Mouse (Mus musculus) embryonic facial prominence, embryonic 10.5 days (tissue): ENCODE results near the gene Stxbp5. TPM values are rescaled to one million over a fixed set of nuclear protein-coding genes. Genes with fewer than 3 reads are reported as not detected.

ENCODE experiments used
- DNase-seq: peaks from one replicate; pipeline ENCODE4 v3.0.0-alpha.2; 2017; ENCODE audit warnings: low spot score
- H3K27ac ChIP-seq: fragments of 300-500 bp; sonication (generic); replicated peaks from 2 replicates; pipeline ENCODE4 v1.5.1; 2016; ENCODE audit warnings: mild to moderate bottlenecking
- H3K27me3 ChIP-seq: fragments of 300-500 bp; sonication (generic); replicated peaks from 2 replicates; pipeline ENCODE4 v1.6.1; 2016; ENCODE audit warnings: low read depth, mild to moderate bottlenecking; ENCODE audit not compliant: poor library complexity, severe bottlenecking
- H3K36me3 ChIP-seq: fragments of 300-500 bp; sonication (generic); replicated peaks from 2 replicates; pipeline ENCODE4 v1.6.1; 2016; ENCODE audit warnings: mild to moderate bottlenecking, moderate library complexity
- H3K4me1 ChIP-seq: fragments of 300-500 bp; sonication (generic); 2 replicates; pipeline ENCODE4 v1.6.1; 2016
- H3K4me3 ChIP-seq: fragments of 300-500 bp; sonication (generic); 2 replicates; pipeline ENCODE4 v1.5.1; 2016; ENCODE audit warnings: mild to moderate bottlenecking, moderate library complexity
- H3K9me3 ChIP-seq: fragments of 300-500 bp; sonication (generic); 2 replicates; pipeline ENCODE4 v1.6.1; 2016; ENCODE audit warnings: mild to moderate bottlenecking
- WGBS: fragments of 180-500 bp; shearing (Covaris S2); methylation state at CpG from one replicate; pipeline ENCODE4 v1.1.7; 2016; 5-methylcytosine and 5-hydroxymethylcytosine counted together
- polyA plus RNA-seq: library from polyadenylated mRNA; unstranded; fragments of >200 nt; fragmentation: Nextera tagmentation; extraction: Ambion mirVana; gene quantifications from 2 replicates; pipeline ENCODE4 v1.2.1, GENCODE M21; 2016

Stxbp5 gene
- polyA plus RNA-seq, 1 experiment from 2014 or later: 4.0 TPM

GRCm38 (mm10) chr10:9839408-9839807 lies 61.5 kb downstream of the Stxbp5 start:
- H3K4me1 ChIP-seq: no peaks in the 10 kb centered on the region
- H3K27me3 ChIP-seq: no peaks in the 10 kb centered on the region
- no peak overlapping the region for H3K4me3 ChIP-seq
- DNase-seq: no peak
- H3K9me3 ChIP-seq: no peaks in the 10 kb centered on the region
- H3K27ac ChIP-seq: no peak overlapping the region
- H3K36me3 ChIP-seq: no peaks in the 10 kb centered on the region
- 74% methylated on average over 7 of the region's 7 CpGs for WGBS

DNA sequence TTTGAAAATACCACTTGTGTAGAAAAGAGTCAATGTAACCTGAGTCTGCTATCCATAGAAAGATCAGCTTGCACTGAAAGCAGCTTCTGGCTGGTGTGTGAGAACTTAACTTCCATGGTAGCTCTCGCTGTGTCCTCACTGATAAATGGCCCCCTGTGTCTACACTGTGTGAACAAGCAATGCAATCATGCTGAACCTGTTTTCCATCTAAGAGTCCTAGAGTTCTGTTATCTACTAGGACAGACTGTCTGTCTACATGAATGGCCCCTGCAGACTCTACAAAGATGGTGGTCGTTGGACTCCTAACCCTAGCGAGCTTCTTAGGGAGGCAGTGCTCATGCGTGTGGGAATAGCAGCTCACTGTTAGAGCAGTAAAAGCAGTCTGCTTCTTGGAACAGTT lies 65.9 kb downstream of the Stxbp5 start:
- 89% methylated on average over 4 of the region's 4 CpGs for WGBS
- no peak overlapping the region for H3K4me3 ChIP-seq

DNA sequence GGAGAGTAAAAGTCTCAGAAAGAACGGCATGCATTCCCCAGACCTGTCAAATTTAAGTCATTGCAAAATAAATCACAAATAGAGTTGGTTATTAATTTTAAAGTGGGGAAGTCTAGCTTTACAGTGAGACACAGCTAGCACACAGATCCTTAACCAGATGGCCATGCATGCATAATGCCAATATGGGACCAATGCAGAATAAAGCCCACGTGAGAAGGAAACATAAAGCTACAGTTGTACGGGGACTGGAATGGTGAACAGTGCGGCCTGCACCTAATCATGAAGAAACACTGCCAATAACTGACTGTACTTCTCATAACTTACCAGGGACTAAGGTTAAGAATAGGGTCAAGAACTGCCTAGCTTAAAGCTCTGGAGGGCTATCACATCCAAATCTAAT lies 67.9 kb downstream of the Stxbp5 start:
- no peaks in the 10 kb centered on the region for H3K27me3 ChIP-seq
- no peaks in the 10 kb centered on the region for H3K4me1 ChIP-seq
- H3K27ac ChIP-seq: no peak overlapping the region
- H3K36me3 ChIP-seq: 0 out of 2 replicates have a peak, but pooled peaks cover 4% of the 10 kb centered on the region
- DNase-seq: no peak
- no peak overlapping the region for H3K4me3 ChIP-seq
- H3K9me3 ChIP-seq: no peaks in the 10 kb centered on the region
- 94% methylated on average over 4 of the region's 4 CpGs for WGBS

More for the DNA sequence above, 65.9 kb downstream of the Stxbp5 start:
- no peaks in the 10 kb centered on the region for H3K9me3 ChIP-seq
- no peak overlapping the region for H3K27ac ChIP-seq
- H3K36me3 ChIP-seq: 0 out of 2 replicates have a peak, but pooled peaks cover 4% of the 10 kb centered on the region
- no peaks in the 10 kb centered on the region for H3K27me3 ChIP-seq
- no peak for DNase-seq
- H3K4me1 ChIP-seq: no peaks in the 10 kb centered on the region

- 88% methylated on average over 3 of the region's 3 CpGs for WGBS
- Histone ChIP-seq H3K27ac (no peak overlapping the region), H3K27me3 (no peaks in the 10 kb centered on the region), H3K36me3 (0 out of 2 replicates have a peak, but pooled peaks cover 4% of the 10 kb centered on the region), H3K9me3 (no peaks in the 10 kb centered on the region), H3K4me1 (no peaks in the 10 kb centered on the region), H3K4me3 (no peak overlapping the region)
- DNase-seq: no peak
Observed at GRCm38 (mm10) chr10:9829744-9830143, 71.1 kb downstream of the Stxbp5 start.

DNA sequence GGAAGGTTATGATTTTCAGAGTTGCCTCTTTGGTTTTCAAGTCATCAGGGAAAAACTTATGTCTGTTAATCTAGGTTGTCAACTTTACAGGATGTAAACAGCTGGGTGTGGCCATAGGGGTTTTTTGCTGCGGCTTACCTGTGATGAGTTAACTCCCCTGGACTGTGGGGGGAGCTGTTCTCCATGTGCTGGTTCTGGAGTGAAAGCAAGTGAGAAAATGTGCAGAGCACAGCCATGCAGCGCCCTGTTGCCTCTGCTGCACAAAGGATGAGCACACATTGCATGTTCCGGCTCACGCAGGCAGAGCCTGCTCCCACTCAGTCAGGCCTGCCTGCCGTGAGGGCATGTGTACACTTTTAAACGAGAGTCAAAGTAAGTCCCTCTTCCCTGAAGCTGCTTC lies 79.6 kb downstream of the Stxbp5 start:
- Histone ChIP-seq H3K36me3 (no peaks in the 10 kb centered on the region), H3K4me3 (no peak overlapping the region), H3K4me1 (no peaks in the 10 kb centered on the region), H3K27ac (no peak overlapping the region), H3K27me3 (no peaks in the 10 kb centered on the region), H3K9me3 (no peaks in the 10 kb centered on the region)
- DNase-seq: no peak
- 66% methylated on average over 6 of the region's 6 CpGs for WGBS

GRCm38 (mm10) chr10:9818574-9818973 lies 82.3 kb downstream of the Stxbp5 start:
- no peak for DNase-seq
- 91% methylated on average over 7 of the region's 7 CpGs for WGBS
- Histone ChIP-seq H3K27ac (no peak overlapping the region), H3K4me1 (no peaks in the 10 kb centered on the region), H3K9me3 (no peaks in the 10 kb centered on the region), H3K36me3 (no peaks in the 10 kb centered on the region), H3K27me3 (no peaks in the 10 kb centered on the region), H3K4me3 (no peak overlapping the region)

- Histone ChIP-seq H3K4me3 (no peak overlapping the region), H3K4me1 (no peaks in the 10 kb centered on the region), H3K27me3 (no peaks in the 10 kb centered on the region), H3K9me3 (no peaks in the 10 kb centered on the region), H3K36me3 (no peaks in the 10 kb centered on the region), H3K27ac (no peak overlapping the region)
- no peak for DNase-seq
- WGBS: 86% methylated on average over 4 of the region's 4 CpGs
Observed at GRCm38 (mm10) chr10:9813926-9814325, 87.0 kb downstream of the Stxbp5 start.

DNA sequence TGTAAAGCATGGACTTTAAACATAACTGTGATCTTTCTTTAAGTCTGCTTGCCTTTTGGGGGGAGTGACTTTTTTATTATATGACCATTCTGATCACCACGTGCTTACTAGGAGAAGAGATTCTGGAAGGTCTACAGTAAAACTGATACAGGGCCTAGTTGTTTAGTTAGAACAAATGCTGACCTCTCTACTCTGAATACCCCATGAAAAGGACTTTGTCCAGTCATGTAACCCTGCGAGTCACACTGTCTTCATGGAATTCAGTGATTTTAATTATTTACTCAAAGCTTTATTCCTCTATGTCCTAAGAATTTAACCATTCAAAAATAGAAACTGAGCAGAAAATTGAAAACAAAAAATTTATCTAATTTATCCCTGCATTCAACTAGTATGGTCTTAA lies 93.3 kb downstream of the Stxbp5 start:
- Histone ChIP-seq H3K9me3 (no peaks in the 10 kb centered on the region), H3K27me3 (no peaks in the 10 kb centered on the region), H3K27ac (no peak overlapping the region), H3K4me1 (no peaks in the 10 kb centered on the region), H3K4me3 (no peak overlapping the region), H3K36me3 (no peaks in the 10 kb centered on the region)
- 95% methylated on average over 2 of the region's 2 CpGs for WGBS
- DNase-seq: no peak

DNA sequence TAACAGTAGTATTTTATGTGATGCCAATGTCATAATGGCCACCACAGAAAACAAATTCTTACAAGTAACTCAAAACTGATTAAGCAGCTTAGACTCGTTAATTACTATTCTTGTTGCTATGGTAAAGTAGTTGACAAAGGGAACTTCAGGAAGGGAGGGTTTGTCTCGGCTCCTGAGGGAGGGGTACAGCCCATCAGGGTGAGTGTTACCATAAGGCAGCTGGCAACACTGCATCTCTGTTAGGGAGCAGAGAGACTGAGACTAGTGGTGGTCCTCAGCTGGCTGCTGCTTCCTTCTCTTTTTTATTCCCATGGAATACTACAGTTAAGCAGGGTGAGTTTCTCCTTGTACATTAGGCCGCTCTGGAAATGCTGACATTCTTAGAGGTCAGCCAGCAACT lies 95.5 kb downstream of the Stxbp5 start:
- H3K9me3 ChIP-seq: no peaks in the 10 kb centered on the region
- no peaks in the 10 kb centered on the region for H3K27me3 ChIP-seq
- no peaks in the 10 kb centered on the region for H3K36me3 ChIP-seq
- H3K4me3 ChIP-seq: no peak overlapping the region
- DNase-seq: no peak
- 56% methylated on average over 3 of the region's 3 CpGs for WGBS
- H3K4me1 ChIP-seq: no peaks in the 10 kb centered on the region
- H3K27ac ChIP-seq: no peak overlapping the region

GRCm38 (mm10) chr10:9803126-9803525 lies 97.8 kb downstream of the Stxbp5 start:
- no peaks in the 10 kb centered on the region for H3K27me3 ChIP-seq
- no peaks in the 10 kb centered on the region for H3K4me1 ChIP-seq
- no peaks in the 10 kb centered on the region for H3K9me3 ChIP-seq
- 56% methylated on average over 2 of the region's 2 CpGs for WGBS
- H3K36me3 ChIP-seq: no peaks in the 10 kb centered on the region
- DNase-seq: no peak
- no peak overlapping the region for H3K27ac ChIP-seq
- H3K4me3 ChIP-seq: no peak overlapping the region

- WGBS: 72% methylated on average over 1 of the region's 1 CpGs
- Histone ChIP-seq H3K27me3 (no peaks in the 10 kb centered on the region), H3K36me3 (peaks cover 12% of the 10 kb centered on the region; the same call in 1 of the 2 replicates), H3K9me3 (no peaks in the 10 kb centered on the region), H3K4me3 (no peak overlapping the region), H3K4me1 (no peaks in the 10 kb centered on the region), H3K27ac (no peak overlapping the region)
- no peak for DNase-seq
Observed at GRCm38 (mm10) chr10:9801571-9801970, 99.3 kb downstream of the Stxbp5 start.

DNA sequence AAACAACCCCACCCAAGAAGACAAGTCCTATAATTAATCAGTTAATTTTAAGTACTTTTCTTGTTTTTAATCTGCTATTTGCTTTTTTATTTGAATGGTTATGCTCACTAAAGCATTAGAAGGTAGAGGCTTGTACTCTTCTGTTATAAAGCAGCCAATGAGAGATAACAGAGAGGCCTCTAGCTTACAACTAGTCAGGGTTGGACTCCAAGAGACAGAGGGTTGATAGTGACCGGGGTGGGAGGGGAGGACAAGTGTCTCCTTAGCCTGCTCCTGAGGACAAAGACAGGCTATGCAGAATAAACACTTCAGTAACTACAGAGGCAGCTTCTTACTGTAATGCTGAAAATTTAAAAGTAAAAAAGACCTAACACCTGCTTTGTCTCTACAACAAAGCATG lies 101.8 kb downstream of the Stxbp5 start:
- 90% methylated on average over 1 of the region's 1 CpGs for WGBS
- Histone ChIP-seq H3K27ac (no peak overlapping the region), H3K36me3 (peaks cover 15% of the 10 kb centered on the region; the same call in 1 of the 2 replicates), H3K27me3 (no peaks in the 10 kb centered on the region), H3K4me1 (no peaks in the 10 kb centered on the region), H3K4me3 (no peak overlapping the region), H3K9me3 (no peaks in the 10 kb centered on the region)
- no peak for DNase-seq

DNA sequence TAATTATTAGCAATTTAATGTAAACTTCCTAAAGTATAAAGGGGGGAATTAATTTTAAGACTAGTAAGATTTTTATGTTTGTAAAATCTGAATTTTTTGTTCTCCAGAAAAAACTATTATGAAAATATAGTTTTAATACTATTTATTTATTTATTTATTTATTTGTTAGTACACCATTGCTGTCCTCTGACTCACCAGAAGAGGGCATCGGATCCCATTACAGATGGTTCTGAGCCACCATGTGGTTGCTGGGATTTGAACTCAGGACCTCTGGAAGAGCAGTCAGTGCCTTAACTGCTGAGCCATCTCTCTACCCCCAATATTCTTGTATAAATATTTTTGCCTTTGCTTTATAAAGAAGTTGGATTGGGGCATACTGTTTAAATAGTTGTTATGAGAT lies 104.5 kb downstream of the Stxbp5 start:
- H3K27me3 ChIP-seq: no peaks in the 10 kb centered on the region
- H3K36me3 ChIP-seq: peaks cover 15% of the 10 kb centered on the region; the same call in 1 of the 2 replicates
- no peaks in the 10 kb centered on the region for H3K4me1 ChIP-seq
- H3K27ac ChIP-seq: no peak overlapping the region
- 89% methylated on average over 1 of the region's 1 CpGs for WGBS
- H3K9me3 ChIP-seq: no peaks in the 10 kb centered on the region
- DNase-seq: no peak
- H3K4me3 ChIP-seq: no peak overlapping the region

GRCm38 (mm10) chr10:9794429-9794828 lies 106.5 kb downstream of the Stxbp5 start:
- no peak for DNase-seq
- Histone ChIP-seq H3K4me1 (no peaks in the 10 kb centered on the region), H3K36me3 (peaks cover 15% of the 10 kb centered on the region; the same call in 1 of the 2 replicates), H3K27me3 (no peaks in the 10 kb centered on the region), H3K9me3 (no peaks in the 10 kb centered on the region), H3K27ac (no peak overlapping the region), H3K4me3 (no peak overlapping the region)
